Mouse (Mus musculus) Patski (cell line): ENCODE data around the gene Psme3. TPM values are rescaled to one million over a fixed set of nuclear protein-coding genes. Genes with fewer than 3 reads are reported as not detected.

ENCODE experiments used
- ATAC-seq: fragments of 100-300 bp; one replicate; pipeline ENCODE4 v1.8.0; 2021
- CTCF ChIA-PET: fragments of 350-600 bp; sonication (Branson Sonifier 250); formaldehyde crosslinking; loops from one replicate; lab custom pipeline; 2022; ENCODE audit warnings: inconsistent platforms; lab: Charles Lee
- POLR2A ChIA-PET: fragments of 350-600 bp; sonication (Branson Sonifier 250); formaldehyde crosslinking; loops from one replicate; lab custom pipeline; 2022; ENCODE audit warnings: antibody characterized with exemption, inconsistent platforms; lab: Charles Lee
- DNase-seq: peaks from one replicate; pipeline ENCODE4 v3.0.0-alpha.2; 2011; ENCODE audit warnings: low read depth, low spot score
- H3K27me3 ChIP-seq: fragments of 371-371 bp; one replicate; pipeline ENCODE4 v1.5.1; 2021
- CTCF ChIP-seq: fragments of 100-300 bp; IDR thresholded peaks from one replicate; pipeline ENCODE4 v1.5.1; 2021
- in situ Hi-C: fragments of 300-500 bp; cut with MboI; formaldehyde crosslinking; loops from 3 replicates; pipeline ENCODE4 v1.11.1; 2018; ENCODE audit warnings: low pct_unique_long_range_greater_than_20kb, mixed read lengths
- polyA plus RNA-seq: library from polyadenylated mRNA; unstranded; gene quantifications from one replicate; pipeline ENCODE4 v1.2.3, GENCODE M21; 2021

Psme3 gene
- polyA plus RNA-seq, 1 experiment from 2014 or later, result 101 TPM

- ChIA-PET CTCF (no interaction called here), POLR2A (no interaction called here)
- in situ Hi-C loops, result no loop called here
- peaks cover 22% of the 10 kb centered on the region for H3K27me3 ChIP-seq
- DNase-seq (no peak), ATAC-seq (no peak)
- TF ChIP-seq CTCF, result no peak
Measured at GRCm38 (mm10) chr11:101364531-101364931, 48.5 kb downstream of the Psme3 start.

GRCm38 (mm10) chr11:101367326-101367935 lies 51.4 kb downstream of the Psme3 start, which contains the start of gene G6pc:
Gene G6pc, plus strand, starts transcription at chr11:101367561.
- ATAC-seq, result no peak
- in situ Hi-C loops, result no loop called here
- peaks cover 39% of the 10 kb centered on the region for H3K27me3 ChIP-seq
- ChIA-PET CTCF (no interaction called here), POLR2A (no interaction called here)
- TF ChIP-seq CTCF, result no peak
- no peak for DNase-seq

- peaks cover 51% of the 10 kb centered on the region for H3K27me3 ChIP-seq
- DNase-seq (no peak), ATAC-seq (no peak)
- CTCF ChIA-PET, result interaction anchor here (0.9 kb wide), 1 partner anchor 25 kb away, joined by 3 read pairs; no protein-coding TSS in a partner anchor
- in situ Hi-C loops, result no loop called here
- no peak for TF ChIP-seq CTCF
- POLR2A ChIA-PET, result no interaction called here
Measured at GRCm38 (mm10) chr11:101370141-101370540, 54.1 kb downstream of the Psme3 start.

Other genes with a start within 250 kb of the Psme3 start
- gene Naglu, start 246.2 kb upstream of the Psme3 start, polyA plus RNA-seq, result 46.4 TPM
- 0.83 TPM for gene Hsd17b1, start 237.8 kb upstream of the Psme3 start, polyA plus RNA-seq
- gene Coasy, start 233.6 kb upstream of the Psme3 start, polyA plus RNA-seq, result 45.7 TPM
- 44.5 TPM for gene Mlx, start 228.9 kb upstream of the Psme3 start, polyA plus RNA-seq
- 20.6 TPM for gene Psmc3ip, start 220.8 kb upstream of the Psme3 start, polyA plus RNA-seq
- gene Retreg3, start 196.3 kb upstream of the Psme3 start, polyA plus RNA-seq, result 72.2 TPM
- gene Tubg1, start 196.3 kb upstream of the Psme3 start, polyA plus RNA-seq, result 70.2 TPM
- 3.5 TPM for gene Tubg2, start 160.3 kb upstream of the Psme3 start, polyA plus RNA-seq
- gene Cntnap1, start 145.7 kb upstream of the Psme3 start, polyA plus RNA-seq, result 10.8 TPM
- 33.3 TPM for gene Plekhh3, start 144.9 kb upstream of the Psme3 start, polyA plus RNA-seq
- 0.95 TPM for gene Ccr10, start 140.8 kb upstream of the Psme3 start, polyA plus RNA-seq
- 52.0 TPM for gene Ezh1, start 89.8 kb upstream of the Psme3 start, polyA plus RNA-seq
- 27.3 TPM for gene Ramp2, start 70.2 kb upstream of the Psme3 start, polyA plus RNA-seq
- gene Vps25, start 62.5 kb upstream of the Psme3 start, polyA plus RNA-seq, result 104 TPM
- 53.9 TPM for gene Wnk4, start 55.6 kb upstream of the Psme3 start, polyA plus RNA-seq
- 1.0 TPM for gene Cntd1, start 37.2 kb upstream of the Psme3 start, polyA plus RNA-seq
- 118 TPM for gene Coa3, start 37.1 kb upstream of the Psme3 start, polyA plus RNA-seq
- 203 TPM for gene Becn1, start 13.9 kb upstream of the Psme3 start, polyA plus RNA-seq
- gene Aoc2, start 8.8 kb downstream of the Psme3 start, polyA plus RNA-seq, result 2.3 TPM
- gene Aoc3, start 14.4 kb downstream of the Psme3 start, polyA plus RNA-seq, result 0.04 TPM
- not detected for gene G6pc, start 51.3 kb downstream of the Psme3 start, polyA plus RNA-seq
- gene Aarsd1, start 101.4 kb downstream of the Psme3 start, polyA plus RNA-seq, result 47.2 TPM
- 7.6 TPM for gene Gm27029, start 108.6 kb downstream of the Psme3 start, polyA plus RNA-seq
- 26.1 TPM for gene Rundc1, start 108.9 kb downstream of the Psme3 start, polyA plus RNA-seq
- gene Ptges3l, start 109.1 kb downstream of the Psme3 start, polyA plus RNA-seq, result 28.1 TPM
- gene Rpl27, start 126.1 kb downstream of the Psme3 start, polyA plus RNA-seq, result 391 TPM
- gene Ifi35, start 132.2 kb downstream of the Psme3 start, polyA plus RNA-seq, result 39.5 TPM
- 22.6 TPM for gene Rnd2, start 148.8 kb downstream of the Psme3 start, polyA plus RNA-seq
- 202 TPM for gene Vat1, start 150.0 kb downstream of the Psme3 start, polyA plus RNA-seq
- 9.4 TPM for gene Brca1, start 235.7 kb downstream of the Psme3 start, polyA plus RNA-seq
- 120 TPM for gene Nbr1, start 235.9 kb downstream of the Psme3 start, polyA plus RNA-seq